Mouse (Mus musculus): ENCODE measurements around the gene Kif24. TPM values are rescaled to one million over a fixed set of nuclear protein-coding genes. Genes with fewer than 3 reads are reported as not detected.
A peak's percentile ranks its signal among the peaks of the same experiment; 100 is the strongest.

The Kif24 gene
- polyA plus RNA-seq, 1 experiment from 2014 or later: 13.5 TPM

- no peak for DNase-seq (ENCODE audit: low spot score)
- H3K4me3 ChIP-seq: no peak overlapping the region
- WGBS: 94% methylated on average over 4 of the region's 4 CpGs
- no peaks in the 10 kb centered on the region for H3K4me1 ChIP-seq
- no peak overlapping the region for H3K27ac ChIP-seq (replicated peaks)
- no peaks in the 10 kb centered on the region for H3K27me3 ChIP-seq (ENCODE audit: low read depth, poor library complexity, severe bottlenecking)
- no peaks in the 10 kb centered on the region for H3K9me3 ChIP-seq (replicated peaks)
- peaks cover 52% of the 10 kb centered on the region for H3K36me3 ChIP-seq
Measured at GRCm38 (mm10) chr4:41442790-41443302, 21.8 kb downstream of the Kif24 start.

GRCm38 (mm10) chr4:41438931-41439330 is 25.8 kb downstream of the Kif24 start:
- WGBS: 88% methylated on average over 5 of the region's 5 CpGs
- DNase-seq (ENCODE audit: low spot score): no peak

GRCm38 (mm10) chr4:41416966-41417365 is 47.7 kb downstream of the Kif24 start:
- DNase-seq (ENCODE audit: low spot score): no peak
- Histone ChIP-seq H3K27ac (replicated peaks) (no peak overlapping the region), H3K27me3 (ENCODE audit: low read depth, poor library complexity, severe bottlenecking) (no peaks in the 10 kb centered on the region), H3K4me1 (no peaks in the 10 kb centered on the region), H3K9me3 (replicated peaks) (no peaks in the 10 kb centered on the region), H3K4me3 (no peak overlapping the region), H3K36me3 (peaks cover 16% of the 10 kb centered on the region)

More at GRCm38 (mm10) chr4:41438931-41439330, 25.8 kb downstream of the Kif24 start:
- H3K27ac ChIP-seq (replicated peaks): no peak overlapping the region
- no peaks in the 10 kb centered on the region for H3K9me3 ChIP-seq (replicated peaks)
- H3K4me1 ChIP-seq: no peaks in the 10 kb centered on the region
- no peak overlapping the region for H3K4me3 ChIP-seq
- peaks cover 39% of the 10 kb centered on the region for H3K36me3 ChIP-seq
- no peaks in the 10 kb centered on the region for H3K27me3 ChIP-seq (ENCODE audit: low read depth, poor library complexity, severe bottlenecking)

GRCm38 (mm10) chr4:41409341-41409740 is 55.3 kb downstream of the Kif24 start:
- H3K4me1 ChIP-seq: no peaks in the 10 kb centered on the region
- no peaks in the 10 kb centered on the region for H3K9me3 ChIP-seq (replicated peaks)
- H3K27me3 ChIP-seq (ENCODE audit: low read depth, poor library complexity, severe bottlenecking): no peaks in the 10 kb centered on the region
- WGBS: 92% methylated on average over 1 of the region's 1 CpGs
- no peak overlapping the region for H3K27ac ChIP-seq (replicated peaks)
- no peak overlapping the region for H3K4me3 ChIP-seq
- no peak for DNase-seq (ENCODE audit: low spot score)
- H3K36me3 ChIP-seq: peaks cover 65% of the 10 kb centered on the region

- H3K4me1 ChIP-seq: no peaks in the 10 kb centered on the region
- WGBS: 99% methylated on average over 2 of the region's 2 CpGs
- H3K9me3 ChIP-seq (replicated peaks): no peaks in the 10 kb centered on the region
- peaks cover 77% of the 10 kb centered on the region for H3K36me3 ChIP-seq
- H3K27ac ChIP-seq (replicated peaks): no peak overlapping the region
- no peaks in the 10 kb centered on the region for H3K27me3 ChIP-seq (ENCODE audit: low read depth, poor library complexity, severe bottlenecking)
- no peak overlapping the region for H3K4me3 ChIP-seq
- no peak for DNase-seq (ENCODE audit: low spot score)
Measured at GRCm38 (mm10) chr4:41407353-41407752, 57.3 kb downstream of the Kif24 start.

GRCm38 (mm10) chr4:41406597-41406996 is 58.1 kb downstream of the Kif24 start:
- no peak overlapping the region for H3K27ac ChIP-seq (replicated peaks)
- H3K4me3 ChIP-seq: no peak overlapping the region
- no peaks in the 10 kb centered on the region for H3K9me3 ChIP-seq (replicated peaks)
- no peaks in the 10 kb centered on the region for H3K27me3 ChIP-seq (ENCODE audit: low read depth, poor library complexity, severe bottlenecking)
- H3K4me1 ChIP-seq: no peaks in the 10 kb centered on the region
- no peak for DNase-seq (ENCODE audit: low spot score)
- H3K36me3 ChIP-seq: peaks cover 79% of the 10 kb centered on the region
- 78% methylated on average over 9 of the region's 9 CpGs for WGBS

- no peak overlapping the region for H3K4me3 ChIP-seq
- no peak for DNase-seq (ENCODE audit: low spot score)
- no peaks in the 10 kb centered on the region for H3K9me3 ChIP-seq (replicated peaks)
- no peaks in the 10 kb centered on the region for H3K27me3 ChIP-seq (ENCODE audit: low read depth, poor library complexity, severe bottlenecking)
- no peaks in the 10 kb centered on the region for H3K4me1 ChIP-seq
- peaks cover 91% of the 10 kb centered on the region for H3K36me3 ChIP-seq
- 93% methylated on average over 5 of the region's 5 CpGs for WGBS
- no peak overlapping the region for H3K27ac ChIP-seq (replicated peaks)
Measured at GRCm38 (mm10) chr4:41401573-41401972, 63.1 kb downstream of the Kif24 start.

GRCm38 (mm10) chr4:41401167-41401566 is 63.5 kb downstream of the Kif24 start:
- H3K4me1 ChIP-seq: no peaks in the 10 kb centered on the region
- no peak for DNase-seq (ENCODE audit: low spot score)
- no peak overlapping the region for H3K4me3 ChIP-seq
- H3K9me3 ChIP-seq (replicated peaks): no peaks in the 10 kb centered on the region
- H3K27ac ChIP-seq (replicated peaks): no peak overlapping the region
- H3K36me3 ChIP-seq: peaks cover 89% of the 10 kb centered on the region
- H3K27me3 ChIP-seq (ENCODE audit: low read depth, poor library complexity, severe bottlenecking): no peaks in the 10 kb centered on the region

- Histone ChIP-seq H3K27ac (replicated peaks) (no peak overlapping the region), H3K27me3 (ENCODE audit: low read depth, poor library complexity, severe bottlenecking) (no peaks in the 10 kb centered on the region), H3K4me1 (no peaks in the 10 kb centered on the region), H3K9me3 (replicated peaks) (no peaks in the 10 kb centered on the region), H3K36me3 (peaks cover 97% of the 10 kb centered on the region), H3K4me3 (no peak overlapping the region)
- WGBS: 89% methylated on average over 5 of the region's 5 CpGs
- DNase-seq (ENCODE audit: low spot score): no peak
Measured at GRCm38 (mm10) chr4:41399904-41400303, 64.8 kb downstream of the Kif24 start.

- H3K9me3 ChIP-seq (replicated peaks): no peaks in the 10 kb centered on the region
- no peak overlapping the region for H3K27ac ChIP-seq (replicated peaks)
- H3K4me3 ChIP-seq: no peak overlapping the region
- 95% methylated on average over 6 of the region's 6 CpGs for WGBS
- H3K27me3 ChIP-seq (ENCODE audit: low read depth, poor library complexity, severe bottlenecking): no peaks in the 10 kb centered on the region
- peaks cover 97% of the 10 kb centered on the region for H3K36me3 ChIP-seq
- DNase-seq (ENCODE audit: low spot score): no peak
- no peaks in the 10 kb centered on the region for H3K4me1 ChIP-seq
Measured at GRCm38 (mm10) chr4:41398353-41398752, 66.3 kb downstream of the Kif24 start.

GRCm38 (mm10) chr4:41394651-41395050 is 70.0 kb downstream of the Kif24 start:
- 82% methylated on average over 9 of the region's 9 CpGs for WGBS
- H3K27ac ChIP-seq (replicated peaks): no peak overlapping the region
- no peak overlapping the region for H3K4me3 ChIP-seq
- no peak for DNase-seq (ENCODE audit: low spot score)
- H3K9me3 ChIP-seq (replicated peaks): no peaks in the 10 kb centered on the region
- H3K36me3 ChIP-seq: peaks cover 97% of the 10 kb centered on the region
- no peaks in the 10 kb centered on the region for H3K27me3 ChIP-seq (ENCODE audit: low read depth, poor library complexity, severe bottlenecking)
- no peaks in the 10 kb centered on the region for H3K4me1 ChIP-seq

- Histone ChIP-seq H3K27me3 (ENCODE audit: low read depth, poor library complexity, severe bottlenecking) (no peaks in the 10 kb centered on the region), H3K9me3 (replicated peaks) (no peaks in the 10 kb centered on the region), H3K4me3 (no peak overlapping the region), H3K36me3 (peaks cover 99% of the 10 kb centered on the region), H3K4me1 (no peaks in the 10 kb centered on the region), H3K27ac (replicated peaks) (no peak overlapping the region)
- DNase-seq (ENCODE audit: low spot score): no peak
- 92% methylated on average over 2 of the region's 2 CpGs for WGBS
Measured at GRCm38 (mm10) chr4:41391015-41391414, 73.7 kb downstream of the Kif24 start.

- peak; percentile 72 for DNase-seq (ENCODE audit: low spot score)
- 35% methylated on average over 3 of the region's 3 CpGs for WGBS
- Histone ChIP-seq H3K27ac (replicated peaks) (no peak overlapping the region), H3K9me3 (replicated peaks) (no peaks in the 10 kb centered on the region), H3K36me3 (peaks cover 98% of the 10 kb centered on the region), H3K4me3 (no peak overlapping the region), H3K27me3 (ENCODE audit: low read depth, poor library complexity, severe bottlenecking) (no peaks in the 10 kb centered on the region), H3K4me1 (no peaks in the 10 kb centered on the region)
Measured at GRCm38 (mm10) chr4:41390122-41390521, 74.6 kb downstream of the Kif24 start.

- WGBS: 93% methylated on average over 5 of the region's 5 CpGs
- no peak overlapping the region for H3K27ac ChIP-seq (replicated peaks)
- no peaks in the 10 kb centered on the region for H3K4me1 ChIP-seq
- peaks cover 98% of the 10 kb centered on the region for H3K36me3 ChIP-seq
- H3K4me3 ChIP-seq: no peak overlapping the region
- no peaks in the 10 kb centered on the region for H3K9me3 ChIP-seq (replicated peaks)
- no peaks in the 10 kb centered on the region for H3K27me3 ChIP-seq (ENCODE audit: low read depth, poor library complexity, severe bottlenecking)
- DNase-seq (ENCODE audit: low spot score): no peak
Measured at GRCm38 (mm10) chr4:41389240-41389639, 75.4 kb downstream of the Kif24 start.

Measured in midbrain, embryonic 10.5 days (tissue).